Mouse (Mus musculus): ENCODE measurements around the gene Ints5.

GRCm38 (mm10) chr19:8899079-8899478 is 6.3 kb downstream of the Ints5 start:
- no peak for TF ChIP-seq CTCF (IDR thresholded peaks at IDR 0.05)
- TF ChIP-seq EP300 (IDR thresholded peaks at IDR 0.05): no peak
